Mouse (Mus musculus): ENCODE measurements around the gene P2ry2. TPM values are rescaled to one million over a fixed set of nuclear protein-coding genes. Genes with fewer than 3 reads are reported as not detected.

P2ry2 gene
- polyA plus RNA-seq, 1 experiment from 2014 or later, result 1.5 TPM

GRCm38 (mm10) chr7:101043846-101044541, 31.3 kb upstream of the P2ry2 start:
- H3K36me3 ChIP-seq, result no peaks in the 10 kb centered on the region
- ATAC-seq (ENCODE audit: low read depth), result no peak
- H3K4me3 ChIP-seq, result no peak overlapping the region
- no peaks in the 10 kb centered on the region for H3K9me3 ChIP-seq
- no peaks in the 10 kb centered on the region for H3K27me3 ChIP-seq
- WGBS, result 67% methylated on average over 8 of the region's 8 CpGs
- no peak overlapping the region for H3K4me2 ChIP-seq
- H3K27ac ChIP-seq (replicated peaks), result no peak overlapping the region
- no peaks in the 10 kb centered on the region; the same call in 1 of the 2 replicates for H3K4me1 ChIP-seq (replicated peaks)
- no peak overlapping the region for H3K9ac ChIP-seq

GRCm38 (mm10) chr7:101041977-101042749, 29.5 kb upstream of the P2ry2 start:
- no peak for ATAC-seq (ENCODE audit: low read depth)
- H3K27ac ChIP-seq (replicated peaks), result no peak overlapping the region
- no peak overlapping the region for H3K4me3 ChIP-seq
- no peaks in the 10 kb centered on the region; the same call in 1 of the 2 replicates for H3K4me1 ChIP-seq (replicated peaks)
- no peak overlapping the region for H3K9ac ChIP-seq
- H3K36me3 ChIP-seq, result no peaks in the 10 kb centered on the region
- no peaks in the 10 kb centered on the region for H3K9me3 ChIP-seq
- no peak overlapping the region for H3K4me2 ChIP-seq
- H3K27me3 ChIP-seq, result no peaks in the 10 kb centered on the region
- WGBS, result 46% methylated on average over 5 of the region's 5 CpGs

DNA sequence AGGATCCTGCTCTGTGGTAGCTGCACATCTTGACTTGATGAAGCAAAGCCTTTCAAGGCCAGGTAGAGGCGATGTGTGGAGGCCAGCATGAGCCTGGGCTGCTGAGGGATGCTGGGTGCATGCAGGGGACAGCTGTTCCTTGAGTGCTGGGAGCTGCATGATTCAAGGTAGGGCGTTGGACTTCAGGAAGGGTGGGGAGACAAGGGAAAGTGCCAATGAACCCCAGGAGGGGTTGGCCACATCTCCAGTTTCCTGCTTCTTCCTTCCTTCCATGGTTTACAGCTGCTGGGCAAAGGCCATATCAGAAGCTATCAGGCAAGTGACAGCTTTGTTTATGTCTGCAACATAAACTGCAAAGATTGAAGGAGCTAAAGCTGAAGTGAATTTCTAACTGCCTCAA, 28.9 kb upstream of the P2ry2 start:
- 73% methylated on average over 2 of the region's 2 CpGs for WGBS
- no peak overlapping the region for H3K4me3 ChIP-seq
- H3K36me3 ChIP-seq, result no peaks in the 10 kb centered on the region
- H3K4me2 ChIP-seq, result no peak overlapping the region
- H3K27me3 ChIP-seq, result no peaks in the 10 kb centered on the region
- H3K9me3 ChIP-seq, result no peaks in the 10 kb centered on the region
- H3K27ac ChIP-seq (replicated peaks), result no peak overlapping the region
- ATAC-seq (ENCODE audit: low read depth), result no peak
- H3K4me1 ChIP-seq (replicated peaks), result no peaks in the 10 kb centered on the region; the same call in 1 of the 2 replicates
- H3K9ac ChIP-seq, result no peak overlapping the region

DNA sequence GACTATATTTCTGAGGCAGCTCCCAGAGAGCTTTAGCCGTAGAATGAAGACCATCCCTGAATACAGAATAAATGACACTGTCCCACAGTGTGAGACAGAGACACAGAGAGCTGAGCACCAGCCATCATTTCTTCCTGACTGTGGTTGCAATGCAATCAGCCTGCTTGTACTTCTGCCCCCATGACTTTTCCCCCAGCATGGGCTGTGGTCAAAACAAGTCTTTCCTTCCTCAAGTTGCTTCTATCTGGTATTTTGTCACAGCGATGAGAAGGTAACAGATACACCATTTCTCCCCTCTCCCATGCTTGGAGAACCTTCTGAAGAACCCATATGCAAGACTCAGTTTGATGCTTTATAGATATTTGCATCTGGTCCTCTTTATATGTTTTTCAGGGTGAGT, 20.7 kb upstream of the P2ry2 start:
- ATAC-seq (ENCODE audit: low read depth), result no peak
- Histone ChIP-seq H3K9me3 (no peaks in the 10 kb centered on the region), H3K27ac (replicated peaks) (no peak overlapping the region), H3K4me2 (no peak overlapping the region), H3K4me3 (no peak overlapping the region), H3K36me3 (no peaks in the 10 kb centered on the region), H3K27me3 (no peaks in the 10 kb centered on the region), H3K4me1 (replicated peaks) (no peaks in the 10 kb centered on the region), H3K9ac (no peak overlapping the region)
- WGBS, result 89% methylated on average over 2 of the region's 2 CpGs

DNA sequence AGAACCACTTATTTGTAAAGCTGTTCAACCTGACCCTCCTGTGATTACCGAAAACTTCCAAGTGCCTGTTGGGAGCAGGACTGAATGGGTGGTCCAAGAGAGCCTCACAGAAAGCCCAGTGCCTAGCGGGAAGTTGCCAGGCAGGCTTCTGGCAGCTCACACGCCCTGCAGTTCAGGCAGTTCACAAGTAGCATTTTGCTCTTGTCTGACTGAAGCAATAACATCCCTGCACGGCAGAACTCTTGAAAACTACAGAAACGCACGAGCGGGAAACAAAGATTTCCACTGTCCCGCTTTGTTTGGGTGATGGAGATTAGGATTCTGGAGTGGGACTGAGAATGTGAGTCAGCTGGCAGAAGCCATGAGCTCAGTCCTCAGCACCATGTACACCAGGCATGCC, 18.6 kb upstream of the P2ry2 start:
- Histone ChIP-seq H3K4me1 (replicated peaks) (no peaks in the 10 kb centered on the region), H3K27me3 (no peaks in the 10 kb centered on the region), H3K9me3 (no peaks in the 10 kb centered on the region), H3K4me3 (no peak overlapping the region), H3K9ac (no peak overlapping the region), H3K36me3 (no peaks in the 10 kb centered on the region), H3K4me2 (no peak overlapping the region), H3K27ac (replicated peaks) (no peak overlapping the region)
- WGBS, result 53% methylated on average over 8 of the region's 8 CpGs
- ATAC-seq (ENCODE audit: low read depth), result no peak

GRCm38 (mm10) chr7:101030756-101031155, 18.1 kb upstream of the P2ry2 start:
- Histone ChIP-seq H3K4me1 (replicated peaks) (no peaks in the 10 kb centered on the region), H3K4me3 (no peak overlapping the region), H3K9ac (no peak overlapping the region), H3K27ac (replicated peaks) (no peak overlapping the region), H3K4me2 (no peak overlapping the region), H3K9me3 (no peaks in the 10 kb centered on the region), H3K36me3 (no peaks in the 10 kb centered on the region), H3K27me3 (no peaks in the 10 kb centered on the region)
- no peak for ATAC-seq (ENCODE audit: low read depth)

DNA sequence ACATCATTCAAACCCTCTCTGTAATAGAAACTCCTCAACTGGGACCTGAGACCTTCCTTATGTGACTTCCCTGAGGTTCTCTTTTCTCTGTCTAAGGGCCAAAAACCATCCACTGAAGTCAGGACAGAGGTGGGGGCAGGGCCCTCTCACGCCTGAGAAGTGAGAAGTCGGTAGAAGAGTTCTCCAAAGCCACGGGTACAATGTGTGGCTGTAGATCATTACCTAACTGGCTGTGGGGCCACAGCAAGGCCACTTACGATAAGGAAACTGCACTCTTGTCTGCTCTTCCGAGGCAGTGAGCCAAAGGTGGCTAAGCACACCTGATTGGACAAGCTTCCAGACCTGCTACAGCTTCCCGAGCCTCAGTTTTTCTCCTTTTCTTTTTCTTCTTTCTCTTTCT, 16.8 kb upstream of the P2ry2 start:
- H3K4me1 ChIP-seq (replicated peaks), result no peaks in the 10 kb centered on the region
- no peaks in the 10 kb centered on the region for H3K27me3 ChIP-seq
- no peak overlapping the region for H3K4me2 ChIP-seq
- H3K27ac ChIP-seq (replicated peaks), result no peak overlapping the region
- H3K36me3 ChIP-seq, result no peaks in the 10 kb centered on the region
- no peak for ATAC-seq (ENCODE audit: low read depth)
- WGBS, result 71% methylated on average over 6 of the region's 6 CpGs
- no peaks in the 10 kb centered on the region for H3K9me3 ChIP-seq
- H3K4me3 ChIP-seq, result no peak overlapping the region
- no peak overlapping the region for H3K9ac ChIP-seq

DNA sequence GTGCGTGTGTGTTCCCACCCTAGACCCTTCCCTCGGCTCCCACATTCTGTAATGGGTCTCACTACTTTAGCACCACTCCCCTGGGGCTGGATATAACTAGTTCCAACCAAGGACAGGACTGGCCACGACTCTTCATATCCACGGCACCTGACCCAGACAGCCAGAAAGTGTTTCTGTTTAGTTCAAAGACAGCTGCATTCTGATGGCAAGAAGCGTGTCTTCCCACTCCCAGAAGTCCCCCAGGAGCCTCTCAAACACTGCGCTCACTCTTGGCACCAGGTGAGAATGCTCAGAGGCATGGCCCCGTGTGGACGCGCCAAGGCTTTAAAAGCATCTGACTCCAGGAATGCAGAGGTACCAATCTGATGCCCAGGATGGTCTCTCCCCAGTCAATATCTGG, 16.3 kb upstream of the P2ry2 start:
- no peak overlapping the region for H3K4me3 ChIP-seq
- H3K4me1 ChIP-seq (replicated peaks), result no peaks in the 10 kb centered on the region
- H3K27me3 ChIP-seq, result no peaks in the 10 kb centered on the region
- no peak overlapping the region for H3K9ac ChIP-seq
- no peaks in the 10 kb centered on the region for H3K9me3 ChIP-seq
- H3K4me2 ChIP-seq, result no peak overlapping the region
- 89% methylated on average over 9 of the region's 9 CpGs for WGBS
- H3K36me3 ChIP-seq, result no peaks in the 10 kb centered on the region
- H3K27ac ChIP-seq (replicated peaks), result no peak overlapping the region
- no peak for ATAC-seq (ENCODE audit: low read depth)

- no peak overlapping the region for H3K4me2 ChIP-seq
- no peaks in the 10 kb centered on the region for H3K4me1 ChIP-seq (replicated peaks)
- no peak overlapping the region for H3K4me3 ChIP-seq
- H3K27me3 ChIP-seq, result no peaks in the 10 kb centered on the region
- H3K36me3 ChIP-seq, result no peaks in the 10 kb centered on the region
- no peak for ATAC-seq (ENCODE audit: low read depth)
- H3K9ac ChIP-seq, result no peak overlapping the region
- 79% methylated on average over 5 of the region's 5 CpGs for WGBS
- no peaks in the 10 kb centered on the region for H3K9me3 ChIP-seq
- no peak overlapping the region for H3K27ac ChIP-seq (replicated peaks)
Measured at GRCm38 (mm10) chr7:101028444-101028757, 15.7 kb upstream of the P2ry2 start.

DNA sequence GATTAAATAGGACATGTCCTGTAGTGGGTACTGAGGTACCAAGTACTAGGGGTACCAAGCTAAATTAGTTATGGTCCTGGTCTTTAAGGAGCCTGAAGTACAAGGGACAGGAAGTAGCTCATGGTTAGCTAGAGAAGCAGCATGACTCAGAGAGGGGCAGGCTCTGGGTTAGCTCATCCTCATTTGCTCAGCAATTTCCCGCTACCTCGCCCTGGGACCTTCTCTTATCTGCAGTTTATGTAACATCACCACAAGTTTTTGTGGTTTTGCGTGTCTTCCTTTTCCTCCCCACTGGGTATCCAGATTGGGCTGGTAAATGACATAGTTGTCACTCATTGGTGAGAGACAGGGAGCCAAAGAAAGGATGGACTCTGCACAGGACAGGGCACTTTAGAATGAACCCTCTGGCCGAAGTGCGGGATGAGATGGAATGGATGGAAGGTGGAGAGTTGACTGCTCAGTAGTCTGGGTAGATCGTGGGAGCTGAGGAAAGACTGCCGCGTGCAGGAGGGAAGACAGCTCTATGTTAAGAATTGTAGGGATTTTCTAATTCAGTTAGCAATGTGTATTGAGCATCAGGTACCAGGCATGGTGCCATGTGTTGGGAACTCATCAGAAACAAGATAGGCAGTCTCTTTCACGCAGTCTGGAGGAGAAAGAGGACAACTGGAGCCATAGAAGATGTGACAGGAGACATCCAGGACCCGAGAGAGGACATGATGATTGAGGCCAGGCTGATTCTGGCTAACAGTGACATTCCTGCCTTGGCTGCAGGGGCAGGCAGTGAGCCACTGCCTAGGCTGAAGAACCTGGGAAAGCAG, 15.2 kb upstream of the P2ry2 start:
- ATAC-seq (ENCODE audit: low read depth), result no peak
- H3K9ac ChIP-seq, result no peak overlapping the region
- no peak overlapping the region for H3K27ac ChIP-seq (replicated peaks)
- no peak overlapping the region for H3K4me3 ChIP-seq
- no peaks in the 10 kb centered on the region for H3K27me3 ChIP-seq
- 90% methylated on average over 10 of the region's 10 CpGs for WGBS
- no peaks in the 10 kb centered on the region for H3K4me1 ChIP-seq (replicated peaks)
- no peaks in the 10 kb centered on the region for H3K9me3 ChIP-seq
- no peaks in the 10 kb centered on the region for H3K36me3 ChIP-seq
- H3K4me2 ChIP-seq, result no peak overlapping the region

GRCm38 (mm10) chr7:101026836-101027235, 14.2 kb upstream of the P2ry2 start:
- Histone ChIP-seq H3K4me1 (replicated peaks) (no peaks in the 10 kb centered on the region), H3K36me3 (no peaks in the 10 kb centered on the region), H3K9ac (no peak overlapping the region), H3K9me3 (no peaks in the 10 kb centered on the region), H3K4me3 (no peak overlapping the region), H3K4me2 (no peak overlapping the region), H3K27me3 (no peaks in the 10 kb centered on the region), H3K27ac (replicated peaks) (no peak overlapping the region)
- 66% methylated on average over 5 of the region's 5 CpGs for WGBS
- no peak for ATAC-seq (ENCODE audit: low read depth)

DNA sequence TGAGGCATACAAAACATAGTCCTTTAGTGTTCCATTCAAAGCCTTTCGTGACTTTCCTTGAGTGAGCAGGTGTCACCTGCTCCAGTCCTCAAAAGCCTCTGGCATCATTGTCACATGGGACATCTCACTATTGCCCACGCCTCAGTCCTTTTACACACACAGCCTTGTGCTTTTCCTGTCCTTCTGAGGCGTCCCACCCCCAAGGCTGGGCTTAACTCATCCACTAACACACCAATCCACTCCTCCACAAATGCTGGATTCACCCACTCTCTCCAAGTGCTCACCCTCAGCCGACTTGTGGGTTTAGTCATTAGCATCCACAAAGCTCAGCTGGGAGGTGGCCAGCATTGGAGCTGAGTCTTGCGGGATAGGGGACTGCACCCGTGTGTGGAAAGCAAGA, 4.8 kb upstream of the P2ry2 start:
- 0 out of 2 replicates have a peak overlapping the region, but pooled peaks have one; percentile 23 for H3K27ac ChIP-seq (replicated peaks)
- 0 out of 2 replicates have a peak, but pooled peaks have one; percentile 3 for ATAC-seq (ENCODE audit: low read depth)

More for the DNA sequence above, 4.8 kb upstream of the P2ry2 start:
- Histone ChIP-seq H3K4me1 (replicated peaks) (peaks cover 28% of the 10 kb centered on the region), H3K27me3 (peaks cover 30% of the 10 kb centered on the region), H3K9me3 (no peaks in the 10 kb centered on the region), H3K4me3 (no peak overlapping the region), H3K9ac (no peak overlapping the region), H3K36me3 (no peaks in the 10 kb centered on the region), H3K4me2 (no peak overlapping the region)
- 65% methylated on average over 6 of the region's 6 CpGs for WGBS

All from neural tube, embryonic 13.5 days (tissue).